Mouse (Mus musculus) kidney, adult 2 months (tissue): Measurements from ENCODE around the gene Rps15. TPM values are rescaled to one million over a fixed set of nuclear protein-coding genes. Genes with fewer than 3 reads are reported as not detected.

Experiments used
- DNase-seq: peaks from one replicate; pipeline ENCODE4 v3.0.0; 2021
- H3K27ac ChIP-seq: fragments of 200-500 bp; 2 replicates; pipeline ENCODE4 v1.5.1; 2012; ENCODE audit warnings: low read depth, low read length, control low read depth, inconsistent platforms; ENCODE audit not compliant: insufficient read depth
- H3K27me3 ChIP-seq: fragments of 200-500 bp; replicated peaks from 2 replicates; pipeline ENCODE4 v1.6.1; 2012; ENCODE audit warnings: mild to moderate bottlenecking, moderate library complexity, low read length, inconsistent platforms; ENCODE audit not compliant: control insufficient read depth, insufficient read depth
- H3K36me3 ChIP-seq: fragments of 200-500 bp; 2 replicates; pipeline ENCODE4 v1.6.1; 2012; ENCODE audit warnings: mild to moderate bottlenecking, moderate library complexity, low read length, inconsistent platforms; ENCODE audit not compliant: control insufficient read depth, insufficient read depth
- H3K4me1 ChIP-seq: fragments of 200-500 bp; 2 replicates; pipeline ENCODE4 v1.6.1; 2011; ENCODE audit warnings: low read length; ENCODE audit not compliant: control insufficient read depth, insufficient read depth
- H3K4me3 ChIP-seq: fragments of 200-500 bp; 2 replicates; pipeline ENCODE4 v1.5.1; 2011; ENCODE audit warnings: mild to moderate bottlenecking, low read depth, low read length, control low read depth; ENCODE audit not compliant: insufficient read depth
- CTCF ChIP-seq: fragments of 200-500 bp; conservative IDR thresholded peaks from 2 replicates; pipeline ENCODE4 v1.5.1; 2011; ENCODE audit warnings: low read depth, mild to moderate bottlenecking, control low read depth, low read length, moderate library complexity, mixed read lengths; ENCODE audit not compliant: insufficient read depth, insufficient read length
- POLR2A ChIP-seq: fragments of 200-500 bp; IDR thresholded peaks from one replicate; pipeline ENCODE4 v1.6.1; 2011; ENCODE audit warnings: low read depth, low read length, control low read depth
- WGBS: fragments of 180-500 bp; shearing (Covaris S2); methylation state at CpG from one replicate; pipeline ENCODE4 v1.1.7; 2018; 5-methylcytosine and 5-hydroxymethylcytosine counted together
- polyA plus RNA-seq: library from polyadenylated mRNA; depleted of rRNA; stranded (reverse); fragments of >200 nt; gene quantifications from 2 replicates; pipeline ENCODE4 v1.2.3, GENCODE M21; 2012

Rps15 gene
- polyA plus RNA-seq, 1 experiment, result 1,777 TPM

- H3K27ac ChIP-seq, result peak overlapping the region; percentile 98
- H3K4me3 ChIP-seq, result no peak overlapping the region
- H3K36me3 ChIP-seq, result peaks cover 11% of the 10 kb centered on the region
- no peaks in the 10 kb centered on the region for H3K27me3 ChIP-seq
- peak; percentile 96 for DNase-seq
- 24% methylated on average over 7 of the region's 7 CpGs for WGBS
- TF ChIP-seq POLR2A (no peak), CTCF (no peak)
- peaks cover 22% of the 10 kb centered on the region for H3K4me1 ChIP-seq
Observed at GRCm38 (mm10) chr10:80281304-80281703, 10.9 kb upstream of the Rps15 start.

GRCm38 (mm10) chr10:80281921-80282371 is 10.3 kb upstream of the Rps15 start:
- Histone ChIP-seq H3K27ac (peak overlapping the region; percentile 98), H3K4me1 (peaks cover 22% of the 10 kb centered on the region), H3K36me3 (peaks cover 12% of the 10 kb centered on the region), H3K27me3 (no peaks in the 10 kb centered on the region), H3K4me3 (no peak overlapping the region)
- DNase-seq, result peak; percentile 83
- 26% methylated on average over 8 of the region's 8 CpGs for WGBS
- TF ChIP-seq POLR2A, result no peak

- WGBS, result 56% methylated on average over 20 of the region's 20 CpGs
- Histone ChIP-seq H3K27ac (peak overlapping the region; percentile 98), H3K4me1 (peaks cover 22% of the 10 kb centered on the region), H3K4me3 (no peak overlapping the region), H3K36me3 (peaks cover 12% of the 10 kb centered on the region), H3K27me3 (no peaks in the 10 kb centered on the region)
- TF ChIP-seq CTCF, result no peak
- TF ChIP-seq POLR2A, result no peak
- peak; percentile 40 for DNase-seq
Observed at GRCm38 (mm10) chr10:80282481-80283441, 9.5 kb upstream of the Rps15 start.

GRCm38 (mm10) chr10:80285222-80286070 is 6.8 kb upstream of the Rps15 start:
- no peaks in the 10 kb centered on the region for H3K27me3 ChIP-seq
- no peak overlapping the region for H3K4me3 ChIP-seq
- TF ChIP-seq CTCF (no peak), POLR2A (no peak)
- no peak overlapping the region for H3K27ac ChIP-seq
- H3K36me3 ChIP-seq, result peaks cover 11% of the 10 kb centered on the region
- WGBS, result 66% methylated on average over 12 of the region's 15 CpGs
- peaks cover 22% of the 10 kb centered on the region for H3K4me1 ChIP-seq
- no peak for DNase-seq

- H3K4me3 ChIP-seq, result no peak overlapping the region
- H3K27me3 ChIP-seq, result no peaks in the 10 kb centered on the region
- H3K36me3 ChIP-seq, result peaks cover 11% of the 10 kb centered on the region
- DNase-seq, result no peak
- H3K4me1 ChIP-seq, result peaks cover under 1% of the 10 kb centered on the region; the same call in 1 of the 2 replicates
- H3K27ac ChIP-seq, result no peak overlapping the region
- WGBS, result 91% methylated on average over 12 of the region's 12 CpGs
- TF ChIP-seq POLR2A (no peak), CTCF (no peak)
Observed at GRCm38 (mm10) chr10:80288097-80288496, 4.2 kb upstream of the Rps15 start.

GRCm38 (mm10) chr10:80288657-80289056 is 3.6 kb upstream of the Rps15 start:
- TF ChIP-seq POLR2A (no peak), CTCF (peak; percentile 38)
- H3K27me3 ChIP-seq, result no peaks in the 10 kb centered on the region
- no peak overlapping the region for H3K27ac ChIP-seq
- WGBS, result 58% methylated on average over 8 of the region's 8 CpGs
- no peak for DNase-seq
- H3K4me1 ChIP-seq, result no peaks in the 10 kb centered on the region; the same call in 1 of the 2 replicates
- H3K4me3 ChIP-seq, result no peak overlapping the region
- peaks cover 11% of the 10 kb centered on the region for H3K36me3 ChIP-seq
